Mouse (Mus musculus) erythroblast, embryonic 14.5 days (primary cell): Measurements from ENCODE around the gene Rbfox1.

Experiments
- GATA1 ChIP-seq: IDR thresholded peaks from 2 replicates; pipeline ENCODE4 v1.6.1; 2012; ENCODE audit warnings: low read length, inconsistent platforms, mixed read lengths
- TAL1 ChIP-seq: IDR thresholded peaks from 3 replicates; pipeline ENCODE4 v1.6.1; 2012; ENCODE audit warnings: low read length, inconsistent platforms, mixed read lengths

DNA sequence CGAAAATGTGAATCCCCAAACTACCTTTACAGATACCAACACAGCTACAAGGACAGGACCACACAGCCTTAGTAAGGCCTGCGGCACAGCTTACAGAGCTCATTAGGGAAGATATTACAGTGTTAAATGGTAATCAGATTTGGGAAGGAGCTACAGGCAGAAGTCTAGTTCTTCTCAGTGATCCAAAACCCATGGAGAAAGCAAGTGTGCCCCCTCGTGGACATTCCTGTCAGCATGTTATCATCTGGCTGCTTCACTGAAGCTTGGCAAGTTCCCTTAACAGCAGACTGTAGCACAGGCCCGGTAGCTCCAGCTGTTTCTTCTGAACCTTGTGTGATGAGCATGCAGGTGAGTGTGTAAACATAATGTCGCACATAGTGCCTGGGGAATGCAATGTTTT, 133.5 kb downstream of the Rbfox1 start:
- no peak for TF ChIP-seq TAL1
- no peak for TF ChIP-seq GATA1
